Mouse (Mus musculus) T-helper 1 cell (primary cell): ENCODE measurements at regions not wholly inside any gene's neighbourhood (a gene's known extent, or its start where the extent isn't known, plus 50 kb on each side); places are given as distances from the start of the nearest gene placed in this dataset.

Experiments
- in situ Hi-C: fragments of 300-600 bp; cut with MboI, MseI; formaldehyde crosslinking; loops from one replicate; pipeline ENCODE4 v1.15.1; 2025; ENCODE audit warnings: high pct_unique_total_duplicates

- in situ Hi-C loops, result no loop called here
Observed at GRCm38 (mm10) chr13:73158016-73158415, 102.3 kb upstream of the Irx4 start.

- in situ Hi-C loops, result no loop called here
Observed at GRCm38 (mm10) chr13:73159454-73159853, 100.8 kb upstream of the Irx4 start.

- in situ Hi-C loops, result no loop called here
Observed at GRCm38 (mm10) chr13:73159865-73160264, 100.4 kb upstream of the Irx4 start.

- in situ Hi-C loops, result no loop called here
Observed at GRCm38 (mm10) chr13:73160289-73160688, 100.0 kb upstream of the Irx4 start.

- in situ Hi-C loops, result no loop called here
Observed at GRCm38 (mm10) chr13:73170301-73170700, 90.0 kb upstream of the Irx4 start.

GRCm38 (mm10) chr13:73207931-73208448, 52.3 kb upstream of the Irx4 start:
- in situ Hi-C loops, result no loop called here
